ENCODE assay signal across 8 mouse cellular contexts in the genomic region with DNA sequence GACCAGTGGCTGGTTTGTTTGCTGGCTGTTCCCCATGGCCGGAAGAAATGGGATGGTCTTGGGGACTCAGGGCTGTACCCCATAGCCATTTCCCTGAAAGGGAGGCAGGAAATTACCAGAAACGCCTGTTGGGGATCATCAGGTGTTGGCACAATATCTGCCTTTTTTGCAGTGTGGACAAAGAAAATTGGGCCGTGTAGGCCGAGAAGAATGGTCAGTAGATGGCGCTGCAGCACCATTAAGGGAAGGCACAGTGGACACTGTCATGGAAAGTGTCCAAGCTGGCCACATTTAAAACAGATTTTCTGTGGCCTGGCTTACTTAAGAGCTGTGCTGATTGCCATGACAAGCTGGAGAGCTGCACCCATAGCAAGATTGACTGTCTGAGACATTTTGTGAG.
DNase-seq lines count a peak whose midpoint lies in the region; ATAC-seq and TF ChIP-seq lines count a peak whose summit lies in the region.
"Not testable (repeated sequence)": the region's sequence is repeated elsewhere in the genome, so short reads cannot be mapped to it uniquely, and the experiment has no call there.

No protein-coding gene starts in this region.

- not testable (repeated sequence) for H3K9ac ChIP-seq in MEL (ENCODE audit: control insufficient read depth, low read depth, low read length, poor library complexity, severe bottlenecking); kidney, postnatal 0 days (ENCODE audit: low read depth, low read length); lung, embryonic 14.5 days

- TF ChIP-seq RAD21 in MEL (IDR thresholded peaks at IDR 0.05; ENCODE audit: low read depth, low read length), result not testable (repeated sequence)

- H3K27ac ChIP-seq in MEL (ENCODE audit: control insufficient read depth, low read depth, low read length); kidney, postnatal 0 days; lung, embryonic 14.5 days (ENCODE audit: low read depth): not testable (repeated sequence)

- 61% methylated on average over 4 of the region's 5 CpGs for WGBS in kidney, postnatal 0 days
- WGBS in lung, embryonic 14.5 days, result 40% methylated on average over 4 of the region's 5 CpGs

- not testable (repeated sequence) for H3K4me3 ChIP-seq in MEL (ENCODE audit: control insufficient read depth in 1 of 2, insufficient read depth in 1 of 2, low read depth in 2 of 2, low read length in 2 of 2); kidney, postnatal 0 days (replicated peaks; ENCODE audit: low read depth, low read length); lung, embryonic 14.5 days (ENCODE audit: low read depth, low read length)

- not testable (repeated sequence) for H3K36me3 ChIP-seq in MEL (ENCODE audit: control insufficient read depth in 1 of 2, insufficient read depth in 2 of 2, low read length in 2 of 2); kidney, postnatal 0 days (ENCODE audit: insufficient read depth, low read length); lung, embryonic 14.5 days (ENCODE audit: insufficient read depth)

- not testable (repeated sequence) for TF ChIP-seq CTCF in MEL (IDR thresholded peaks at IDR 0.05 in 2 of 3, conservative IDR thresholded peaks at IDR 0.05 in 1 of 3; ENCODE audit: control insufficient read depth in 1 of 3, insufficient read depth in 1 of 3, low read depth in 2 of 3, low read length in 3 of 3, poor library complexity in 1 of 3, severe bottlenecking in 1 of 3)
- peak; percentile 5; the same call in 1 of the 2 replicates for TF ChIP-seq CTCF in kidney, postnatal 0 days (IDR thresholded peaks at IDR 0.05; ENCODE audit: low read depth)
- peak; percentile 26; the same call in 1 of the 2 replicates for TF ChIP-seq CTCF in lung, embryonic 14.5 days (IDR thresholded peaks at IDR 0.05; ENCODE audit: low read depth)

- peak; percentile 0 for DNase-seq in MEL (ENCODE audit: low read depth, low spot score)
- DNase-seq in adrenal gland, adult 18-20 months (ENCODE audit: low spot score in 2 of 2), result peak; percentile 14 to 18
- DNase-seq in embryo, embryonic 11 days, result peak; percentile 0
- DNase-seq in kidney, postnatal 0 days (ENCODE audit: low spot score), result not testable (repeated sequence)
- peak; percentile 21 for DNase-seq in layer of hippocampus, adult 9-10 months (ENCODE audit: low spot score)
- DNase-seq in lung, embryonic 14.5 days, result peak; percentile 56
- peak; percentile 6 for DNase-seq in retina, adult 2 months (ENCODE audit: low read depth, low spot score)
- DNase-seq in urinary bladder, postnatal 14 days (ENCODE audit: low spot score), result peak; percentile 4

- not testable (repeated sequence) for TF ChIP-seq EP300 in MEL (IDR thresholded peaks at IDR 0.05; ENCODE audit: low read depth in 1 of 2, low read length in 2 of 2)

- not testable (repeated sequence) for H3K4me1 ChIP-seq in MEL (ENCODE audit: control insufficient read depth in 1 of 2, insufficient read depth in 2 of 2, low read length in 2 of 2); kidney, postnatal 0 days (replicated peaks; ENCODE audit: insufficient read depth, low read length); lung, embryonic 14.5 days (ENCODE audit: insufficient read depth)

- H3K9me3 ChIP-seq in MEL (replicated peaks; ENCODE audit: insufficient read depth, low read length); kidney, postnatal 0 days (replicated peaks; ENCODE audit: low read length); lung, embryonic 14.5 days (ENCODE audit: low read depth, low read length): not testable (repeated sequence)

- not testable (repeated sequence) for H3K4me2 ChIP-seq in kidney, postnatal 0 days (ENCODE audit: low read length); lung, embryonic 14.5 days

- not testable (repeated sequence) for TF ChIP-seq POLR2A in MEL (IDR thresholded peaks at IDR 0.05; ENCODE audit: control insufficient read depth in 1 of 2, insufficient read depth in 1 of 2, low read depth in 1 of 2, low read length in 2 of 2, poor library complexity in 1 of 2)

- H3K79me2 ChIP-seq in MEL (ENCODE audit: control insufficient read depth, insufficient read depth, low read length, poor library complexity), result not testable (repeated sequence)

- ATAC-seq in kidney, postnatal 0 days (replicated peaks; ENCODE audit: low FRiP score, low read depth); lung, embryonic 14.5 days (ENCODE audit: insufficient read depth): not testable (repeated sequence)

- not testable (repeated sequence) for H3K27me3 ChIP-seq in MEL (ENCODE audit: control insufficient read depth in 1 of 2, insufficient read depth in 2 of 2, low read length in 2 of 2); kidney, postnatal 0 days (ENCODE audit: insufficient read depth, low read length); lung, embryonic 14.5 days (ENCODE audit: insufficient read depth, low read length)
